Mouse (Mus musculus): ENCODE measurements around the gene Otub1. TPM values are rescaled to one million over a fixed set of nuclear protein-coding genes. Genes with fewer than 3 reads are reported as not detected.

Gene Otub1
- polyA plus RNA-seq, 1 experiment = 64.3 TPM

GRCm38 (mm10) chr19:7178841-7179452 lies 27.2 kb downstream of the Otub1 start:
- H3K27ac ChIP-seq (ENCODE audit: insufficient read depth, low read length) = no peak overlapping the region
- WGBS = 58% methylated on average over 3 of the region's 3 CpGs

GRCm38 (mm10) chr19:7177804-7178511 lies 28.2 kb downstream of the Otub1 start:
- WGBS = 91% methylated on average over 13 of the region's 13 CpGs
- TF ChIP-seq POLR2A (IDR thresholded peaks at IDR 0.05; ENCODE audit: low read depth, low read length) (no peak), CTCF (IDR thresholded peaks at IDR 0.05; ENCODE audit: extremely low read depth, insufficient read depth, insufficient read length, insufficient replicate concordance) (no peak)
- DNase-seq (ENCODE audit: low read depth in 1 of 2, low spot score in 2 of 2) = no peak
- no peaks in the 10 kb centered on the region for H3K4me1 ChIP-seq (ENCODE audit: control insufficient read depth, insufficient read depth, insufficient read length)
- no peaks in the 10 kb centered on the region for H3K36me3 ChIP-seq (ENCODE audit: control insufficient read depth, insufficient read depth, low read length)
- H3K27me3 ChIP-seq (ENCODE audit: control insufficient read depth, insufficient read depth, low read length) = no peaks in the 10 kb centered on the region
- no peak overlapping the region for H3K27ac ChIP-seq (ENCODE audit: insufficient read depth, low read length)
- no peak overlapping the region for H3K4me3 ChIP-seq (ENCODE audit: extremely low read depth, insufficient read depth, insufficient read length)

More at GRCm38 (mm10) chr19:7178841-7179452, 27.2 kb downstream of the Otub1 start:
- Histone ChIP-seq H3K4me3 (ENCODE audit: extremely low read depth, insufficient read depth, insufficient read length) (no peak overlapping the region), H3K27me3 (ENCODE audit: control insufficient read depth, insufficient read depth, low read length) (no peaks in the 10 kb centered on the region), H3K36me3 (ENCODE audit: control insufficient read depth, insufficient read depth, low read length) (no peaks in the 10 kb centered on the region), H3K4me1 (ENCODE audit: control insufficient read depth, insufficient read depth, insufficient read length) (no peaks in the 10 kb centered on the region)
- DNase-seq (ENCODE audit: low read depth in 1 of 2, low spot score in 2 of 2) = no peak
- TF ChIP-seq POLR2A (IDR thresholded peaks at IDR 0.05; ENCODE audit: low read depth, low read length) (no peak), CTCF (IDR thresholded peaks at IDR 0.05; ENCODE audit: extremely low read depth, insufficient read depth, insufficient read length, insufficient replicate concordance) (no peak)

- WGBS = 86% methylated on average over 11 of the region's 11 CpGs
- DNase-seq (ENCODE audit: low read depth in 1 of 2, low spot score in 2 of 2) = no peak
- H3K4me3 ChIP-seq (ENCODE audit: extremely low read depth, insufficient read depth, insufficient read length) = no peak overlapping the region
- peaks cover 2% of the 10 kb centered on the region; the same call in 1 of the 2 replicates for H3K4me1 ChIP-seq (ENCODE audit: control insufficient read depth, insufficient read depth, insufficient read length)
- no peak for TF ChIP-seq POLR2A (IDR thresholded peaks at IDR 0.05; ENCODE audit: low read depth, low read length)
- no peak for TF ChIP-seq CTCF (IDR thresholded peaks at IDR 0.05; ENCODE audit: extremely low read depth, insufficient read depth, insufficient read length, insufficient replicate concordance)
- H3K27ac ChIP-seq (ENCODE audit: insufficient read depth, low read length) = no peak overlapping the region
- H3K36me3 ChIP-seq (ENCODE audit: control insufficient read depth, insufficient read depth, low read length) = no peaks in the 10 kb centered on the region
- H3K27me3 ChIP-seq (ENCODE audit: control insufficient read depth, insufficient read depth, low read length) = no peaks in the 10 kb centered on the region
These were observed 29.9 kb downstream of the Otub1 start for GRCm38 (mm10) chr19:7176041-7176696.

GRCm38 (mm10) chr19:7172051-7172866 lies 33.9 kb downstream of the Otub1 start:
- H3K4me1 ChIP-seq (ENCODE audit: control insufficient read depth, insufficient read depth, insufficient read length) = peaks cover 3% of the 10 kb centered on the region; the same call in 1 of the 2 replicates
- DNase-seq (ENCODE audit: low read depth in 1 of 2, low spot score in 2 of 2) = no peak
- TF ChIP-seq CTCF (IDR thresholded peaks at IDR 0.05; ENCODE audit: extremely low read depth, insufficient read depth, insufficient read length, insufficient replicate concordance) = no peak
- TF ChIP-seq POLR2A (IDR thresholded peaks at IDR 0.05; ENCODE audit: low read depth, low read length) = no peak
- no peak overlapping the region for H3K27ac ChIP-seq (ENCODE audit: insufficient read depth, low read length)
- H3K27me3 ChIP-seq (ENCODE audit: control insufficient read depth, insufficient read depth, low read length) = no peaks in the 10 kb centered on the region
- H3K4me3 ChIP-seq (ENCODE audit: extremely low read depth, insufficient read depth, insufficient read length) = no peak overlapping the region
- H3K36me3 ChIP-seq (ENCODE audit: control insufficient read depth, insufficient read depth, low read length) = no peaks in the 10 kb centered on the region
- 60% methylated on average over 13 of the region's 13 CpGs for WGBS

GRCm38 (mm10) chr19:7171447-7171846 lies 34.7 kb downstream of the Otub1 start:
- Histone ChIP-seq H3K27me3 (ENCODE audit: control insufficient read depth, insufficient read depth, low read length) (no peaks in the 10 kb centered on the region), H3K4me3 (ENCODE audit: extremely low read depth, insufficient read depth, insufficient read length) (no peak overlapping the region), H3K4me1 (ENCODE audit: control insufficient read depth, insufficient read depth, insufficient read length) (peaks cover 3% of the 10 kb centered on the region; the same call in 1 of the 2 replicates), H3K36me3 (ENCODE audit: control insufficient read depth, insufficient read depth, low read length) (no peaks in the 10 kb centered on the region), H3K27ac (ENCODE audit: insufficient read depth, low read length) (no peak overlapping the region)
- TF ChIP-seq CTCF (IDR thresholded peaks at IDR 0.05; ENCODE audit: extremely low read depth, insufficient read depth, insufficient read length, insufficient replicate concordance) = no peak
- no peak for TF ChIP-seq POLR2A (IDR thresholded peaks at IDR 0.05; ENCODE audit: low read depth, low read length)
- DNase-seq (ENCODE audit: low read depth in 1 of 2, low spot score in 2 of 2) = no peak
- 34% methylated on average over 8 of the region's 8 CpGs for WGBS

GRCm38 (mm10) chr19:7170916-7171315 lies 35.2 kb downstream of the Otub1 start:
- H3K36me3 ChIP-seq (ENCODE audit: control insufficient read depth, insufficient read depth, low read length) = no peaks in the 10 kb centered on the region
- H3K27ac ChIP-seq (ENCODE audit: insufficient read depth, low read length) = no peak overlapping the region
- H3K4me1 ChIP-seq (ENCODE audit: control insufficient read depth, insufficient read depth, insufficient read length) = peaks cover 3% of the 10 kb centered on the region; the same call in 1 of the 2 replicates
- DNase-seq (ENCODE audit: low read depth in 1 of 2, low spot score in 2 of 2) = no peak
- WGBS = 82% methylated on average over 6 of the region's 6 CpGs
- TF ChIP-seq POLR2A (IDR thresholded peaks at IDR 0.05; ENCODE audit: low read depth, low read length) = no peak
- no peak for TF ChIP-seq CTCF (IDR thresholded peaks at IDR 0.05; ENCODE audit: extremely low read depth, insufficient read depth, insufficient read length, insufficient replicate concordance)
- H3K4me3 ChIP-seq (ENCODE audit: extremely low read depth, insufficient read depth, insufficient read length) = no peak overlapping the region
- H3K27me3 ChIP-seq (ENCODE audit: control insufficient read depth, insufficient read depth, low read length) = peaks cover 2% of the 10 kb centered on the region

Measured in spleen, adult 2 months (tissue).